Mouse (Mus musculus): ENCODE measurements at regions not wholly inside any gene's neighbourhood (a gene's known extent, or its start where the extent isn't known, plus 50 kb on each side); places are given as distances from the start of the nearest gene placed in this dataset.

DNA sequence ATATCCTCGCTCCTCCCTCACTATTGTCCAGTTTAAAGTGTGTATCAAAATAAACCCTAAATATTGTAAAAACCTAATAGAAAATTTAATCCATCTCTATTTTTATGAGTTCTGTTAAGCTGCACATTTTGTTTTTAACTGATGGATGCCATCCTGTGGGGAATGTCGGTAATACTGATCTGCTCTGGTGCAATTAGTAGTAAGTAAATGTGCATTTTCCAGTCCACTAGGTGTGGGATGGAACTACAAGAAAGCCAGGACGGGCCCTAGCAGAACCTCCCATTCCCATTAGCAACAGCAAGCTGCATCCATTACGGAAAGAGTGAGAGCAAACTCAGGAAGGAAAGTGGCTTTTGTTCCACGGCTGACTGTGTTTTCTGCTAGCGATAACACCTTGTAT is 286.3 kb downstream of the Nsun3 start:
- H3K27ac ChIP-seq (ENCODE audit: insufficient read depth, low read length) = no peak overlapping the region
- TF ChIP-seq CTCF (IDR thresholded peaks at IDR 0.05; ENCODE audit: extremely low read depth, insufficient read depth, low read length) = peak; percentile 25; the same call in 1 of the 2 replicates
- no peak for TF ChIP-seq POLR2A (IDR thresholded peaks at IDR 0.05; ENCODE audit: extremely low read depth, insufficient read depth, low read length)
- no peak overlapping the region for H3K4me3 ChIP-seq (ENCODE audit: insufficient read depth, low read length)
- H3K4me1 ChIP-seq (ENCODE audit: control insufficient read depth, insufficient read depth, low read length) = no peaks in the 10 kb centered on the region

GRCm38 (mm10) chr16:62498761-62499160 is 287.9 kb downstream of the Nsun3 start:
- TF ChIP-seq CTCF (IDR thresholded peaks at IDR 0.05; ENCODE audit: extremely low read depth, insufficient read depth, low read length) (no peak), POLR2A (IDR thresholded peaks at IDR 0.05; ENCODE audit: extremely low read depth, insufficient read depth, low read length) (no peak)
- H3K27ac ChIP-seq (ENCODE audit: insufficient read depth, low read length) = no peak overlapping the region

DNA sequence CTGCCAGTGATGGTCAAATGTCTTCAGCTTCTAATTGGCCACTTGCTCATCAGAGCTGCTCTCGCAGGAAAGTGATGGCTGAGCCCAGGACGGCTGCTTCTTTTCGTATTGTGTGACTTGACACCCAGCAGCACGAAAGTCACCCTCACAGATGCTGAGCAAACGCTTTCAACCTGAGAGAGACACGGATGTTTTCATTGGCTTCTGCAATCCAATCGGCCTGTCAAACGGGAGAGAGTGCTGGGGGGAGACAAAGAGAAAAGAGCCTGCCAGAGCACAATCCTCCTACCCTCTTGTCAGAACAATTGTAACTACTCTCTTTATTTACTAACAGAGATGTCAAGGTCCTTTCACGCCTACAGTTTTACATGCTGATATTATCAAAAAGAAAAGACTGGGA is 289.9 kb downstream of the Nsun3 start:
- Histone ChIP-seq H3K4me3 (ENCODE audit: insufficient read depth, low read length) (no peak overlapping the region), H3K27ac (ENCODE audit: insufficient read depth, low read length) (no peak overlapping the region), H3K4me1 (ENCODE audit: control insufficient read depth, insufficient read depth, low read length) (no peaks in the 10 kb centered on the region)
- TF ChIP-seq CTCF (IDR thresholded peaks at IDR 0.05; ENCODE audit: extremely low read depth, insufficient read depth, low read length) = no peak
- TF ChIP-seq POLR2A (IDR thresholded peaks at IDR 0.05; ENCODE audit: extremely low read depth, insufficient read depth, low read length) = no peak

More at GRCm38 (mm10) chr16:62498761-62499160, 287.9 kb downstream of the Nsun3 start:
- Histone ChIP-seq H3K4me3 (ENCODE audit: insufficient read depth, low read length) (no peak overlapping the region), H3K4me1 (ENCODE audit: control insufficient read depth, insufficient read depth, low read length) (no peaks in the 10 kb centered on the region)

- no peaks in the 10 kb centered on the region for H3K4me1 ChIP-seq (ENCODE audit: control insufficient read depth, insufficient read depth, low read length)
- no peak overlapping the region for H3K27ac ChIP-seq (ENCODE audit: insufficient read depth, low read length)
- no peak for TF ChIP-seq CTCF (IDR thresholded peaks at IDR 0.05; ENCODE audit: extremely low read depth, insufficient read depth, low read length)
- no peak for TF ChIP-seq POLR2A (IDR thresholded peaks at IDR 0.05; ENCODE audit: extremely low read depth, insufficient read depth, low read length)
- no peak overlapping the region for H3K4me3 ChIP-seq (ENCODE audit: insufficient read depth, low read length)
These were observed 316.5 kb downstream of the Nsun3 start for GRCm38 (mm10) chr16:62470133-62470532.

DNA sequence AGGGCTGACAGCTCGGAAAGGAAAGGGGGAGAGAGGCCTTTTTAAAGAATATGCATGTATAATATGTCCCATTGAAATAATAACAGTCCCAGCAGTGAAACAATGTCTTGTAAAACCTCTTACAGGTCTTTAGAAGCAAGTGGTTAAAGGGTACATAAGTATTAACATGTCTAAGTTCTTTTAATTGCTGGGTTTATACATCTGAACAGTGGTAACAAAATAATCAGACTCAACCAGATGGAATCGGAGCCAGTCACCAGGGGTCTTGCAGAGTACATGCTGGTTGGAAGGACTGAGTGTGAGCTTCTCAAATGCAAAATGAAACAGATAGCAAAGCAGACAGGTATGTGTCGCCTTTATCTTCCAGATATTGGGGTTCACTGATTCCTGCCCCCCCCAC is 317.3 kb downstream of the Nsun3 start:
- TF ChIP-seq POLR2A (IDR thresholded peaks at IDR 0.05; ENCODE audit: extremely low read depth, insufficient read depth, low read length) (no peak), CTCF (IDR thresholded peaks at IDR 0.05; ENCODE audit: extremely low read depth, insufficient read depth, low read length) (no peak)
- Histone ChIP-seq H3K4me3 (ENCODE audit: insufficient read depth, low read length) (no peak overlapping the region), H3K27ac (ENCODE audit: insufficient read depth, low read length) (no peak overlapping the region), H3K4me1 (ENCODE audit: control insufficient read depth, insufficient read depth, low read length) (no peaks in the 10 kb centered on the region)

- no peak for TF ChIP-seq POLR2A (IDR thresholded peaks at IDR 0.05; ENCODE audit: extremely low read depth, insufficient read depth, low read length)
- no peak for TF ChIP-seq CTCF (IDR thresholded peaks at IDR 0.05; ENCODE audit: extremely low read depth, insufficient read depth, low read length)
- Histone ChIP-seq H3K4me1 (ENCODE audit: control insufficient read depth, insufficient read depth, low read length) (no peaks in the 10 kb centered on the region), H3K27ac (ENCODE audit: insufficient read depth, low read length) (no peak overlapping the region), H3K4me3 (ENCODE audit: insufficient read depth, low read length) (no peak overlapping the region)
These were observed 317.8 kb downstream of the Nsun3 start for GRCm38 (mm10) chr16:62468846-62469245.

DNA sequence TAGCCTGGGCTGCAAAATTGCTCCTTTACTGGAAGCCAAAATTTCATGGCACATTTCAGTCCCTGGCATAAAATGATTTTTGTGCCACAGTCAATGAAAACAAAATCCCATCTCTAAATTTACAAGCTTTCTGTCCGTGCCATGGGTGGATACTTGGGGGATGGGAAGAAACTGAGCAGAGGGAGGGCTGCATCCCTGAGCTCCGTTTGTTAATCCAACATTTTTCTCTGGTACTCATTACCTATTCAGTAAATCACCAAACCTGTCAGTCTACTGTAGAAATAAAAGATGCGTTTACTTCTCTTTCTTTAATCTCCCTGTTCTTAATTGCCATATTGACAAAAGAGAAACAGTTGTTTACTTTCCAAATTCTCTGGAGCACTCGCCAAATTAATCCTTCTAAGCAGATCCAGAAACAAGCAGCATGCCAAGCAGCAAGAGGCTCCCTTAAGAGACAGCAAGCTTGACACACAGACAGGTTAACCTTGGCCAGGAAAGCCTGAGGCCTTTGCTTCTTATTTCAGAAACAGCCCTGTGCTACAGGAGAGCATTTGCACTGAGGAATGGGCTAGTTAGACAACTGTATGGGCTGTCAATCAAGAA is 326.6 kb downstream of the Nsun3 start:
- no peak overlapping the region for H3K27ac ChIP-seq (ENCODE audit: insufficient read depth, low read length)
- no peaks in the 10 kb centered on the region for H3K4me1 ChIP-seq (ENCODE audit: control insufficient read depth, insufficient read depth, low read length)
- TF ChIP-seq POLR2A (IDR thresholded peaks at IDR 0.05; ENCODE audit: extremely low read depth, insufficient read depth, low read length) (no peak), CTCF (IDR thresholded peaks at IDR 0.05; ENCODE audit: extremely low read depth, insufficient read depth, low read length) (no peak)
- no peak overlapping the region for H3K4me3 ChIP-seq (ENCODE audit: insufficient read depth, low read length)

GRCm38 (mm10) chr16:62449735-62450134 is 336.9 kb downstream of the Nsun3 start:
- H3K4me3 ChIP-seq (ENCODE audit: insufficient read depth, low read length) = no peak overlapping the region
- no peak overlapping the region for H3K27ac ChIP-seq (ENCODE audit: insufficient read depth, low read length)
- H3K4me1 ChIP-seq (ENCODE audit: control insufficient read depth, insufficient read depth, low read length) = no peaks in the 10 kb centered on the region
- no peak for TF ChIP-seq POLR2A (IDR thresholded peaks at IDR 0.05; ENCODE audit: extremely low read depth, insufficient read depth, low read length)
- no peak for TF ChIP-seq CTCF (IDR thresholded peaks at IDR 0.05; ENCODE audit: extremely low read depth, insufficient read depth, low read length)

DNA sequence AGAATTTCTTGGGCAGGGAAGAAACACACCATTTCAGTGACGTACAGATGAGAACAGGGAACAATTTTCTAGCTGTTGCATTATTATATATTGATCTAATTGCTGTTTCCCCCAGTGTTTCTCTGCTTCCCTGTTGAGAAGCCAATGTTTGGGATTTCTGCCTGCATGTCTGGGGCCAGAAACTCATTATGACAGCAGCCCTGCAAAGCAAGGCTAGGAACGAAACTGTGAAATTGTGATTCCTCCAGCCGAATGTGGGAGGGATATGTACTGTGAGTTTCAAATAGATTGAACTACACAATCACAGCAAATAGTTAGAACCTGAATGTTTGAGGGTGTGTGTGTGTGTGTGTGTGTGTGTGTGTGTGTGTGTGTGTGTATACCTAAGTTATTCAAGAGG is 339.2 kb downstream of the Nsun3 start:
- no peak for TF ChIP-seq CTCF (IDR thresholded peaks at IDR 0.05; ENCODE audit: extremely low read depth, insufficient read depth, low read length)
- TF ChIP-seq POLR2A (IDR thresholded peaks at IDR 0.05; ENCODE audit: extremely low read depth, insufficient read depth, low read length) = no peak
- Histone ChIP-seq H3K27ac (ENCODE audit: insufficient read depth, low read length) (no peak overlapping the region), H3K4me3 (ENCODE audit: insufficient read depth, low read length) (no peak overlapping the region), H3K4me1 (ENCODE audit: control insufficient read depth, insufficient read depth, low read length) (no peaks in the 10 kb centered on the region)

DNA sequence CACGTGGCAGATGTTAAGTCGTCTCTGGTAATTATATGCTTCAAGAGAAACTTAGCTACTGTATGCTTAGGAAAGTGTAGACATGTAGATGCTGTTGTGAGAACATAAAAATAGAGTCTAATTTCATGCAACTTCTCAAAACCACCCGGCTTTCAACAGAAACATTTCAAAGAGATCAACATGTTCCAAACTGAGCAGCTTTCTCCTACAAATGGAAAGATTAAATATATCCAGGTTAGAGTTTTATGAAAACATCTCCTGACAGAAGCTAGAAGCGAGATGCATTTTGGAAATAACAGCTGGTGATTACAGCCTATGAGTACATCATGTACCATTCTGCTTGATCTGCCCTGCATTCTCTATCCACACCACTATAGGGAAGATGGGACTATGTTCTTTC is 345.4 kb downstream of the Nsun3 start:
- Histone ChIP-seq H3K27ac (ENCODE audit: insufficient read depth, low read length) (no peak overlapping the region; the same call in 1 of the 2 replicates), H3K4me3 (ENCODE audit: insufficient read depth, low read length) (no peak overlapping the region), H3K4me1 (ENCODE audit: control insufficient read depth, insufficient read depth, low read length) (no peaks in the 10 kb centered on the region; the same call in 1 of the 2 replicates)
- TF ChIP-seq CTCF (IDR thresholded peaks at IDR 0.05; ENCODE audit: extremely low read depth, insufficient read depth, low read length) = no peak
- TF ChIP-seq POLR2A (IDR thresholded peaks at IDR 0.05; ENCODE audit: extremely low read depth, insufficient read depth, low read length) = no peak

Data from cortical plate, adult 2 months (tissue).